Mouse (Mus musculus) neutrophil, adult 5-6 weeks (primary cell): ENCODE data around the gene Gm20388. TPM values are rescaled to one million over a fixed set of nuclear protein-coding genes. Genes with fewer than 3 reads are reported as not detected.

Experiments used
- ATAC-seq: fragments of 151-379, 151-347 bp; 2 replicates; pipeline ENCODE4 v1.8.0; 2017; ENCODE audit warnings: mild to moderate bottlenecking, moderate TSS enrichment; ENCODE audit not compliant: insufficient number of reproducible peaks, poor library complexity, low FRiP score, severe bottlenecking; ENCODE audit errors: extremely low read depth
- total RNA-seq: library from RNA; stranded (forward); fragments of 200-1000 nt; gene quantifications from 2 replicates; pipeline ENCODE4 v1.2.3, GENCODE M21; 2017

Gene Gm20388
- total RNA-seq, 1 experiment from 2014 or later: 10.8 TPM

DNA sequence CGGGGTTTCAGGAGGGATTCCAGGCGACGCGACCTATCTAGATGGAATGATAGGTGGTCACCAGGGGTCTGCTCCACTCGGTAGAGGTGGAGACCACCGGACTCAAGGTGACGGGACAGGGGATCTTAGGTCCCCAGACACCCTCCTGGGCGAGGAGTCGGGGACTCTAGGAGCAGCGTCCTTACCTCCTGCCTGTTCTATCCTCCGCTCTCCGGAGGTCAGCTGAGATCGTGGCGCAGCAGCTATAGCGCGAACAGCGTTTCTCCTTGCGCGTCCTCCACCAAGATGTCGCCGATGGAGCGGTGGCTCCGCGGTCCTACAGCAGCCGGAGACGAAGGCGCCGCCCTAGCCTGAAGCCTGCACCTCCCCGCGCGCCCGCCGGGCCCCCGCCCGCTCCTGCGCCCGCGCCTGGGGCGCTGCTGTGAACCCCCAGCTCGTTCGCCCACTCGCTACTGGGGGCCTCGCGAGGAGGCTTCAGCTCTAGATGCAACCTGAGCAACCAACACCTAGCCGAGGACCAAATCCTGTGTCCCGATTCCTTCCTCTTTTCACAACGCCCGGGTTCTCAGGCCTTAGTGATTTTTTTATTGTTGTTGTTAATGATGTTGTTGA lies 3949.1 kb downstream of the Gm20388 start, which contains the start of gene Ccsap:
Gene Ccsap (minus strand): TSS at position 562 of the 612 bp plus-strand sequence.
- no peak for ATAC-seq

- no peak for ATAC-seq
These were observed 3949.7 kb downstream of the Gm20388 start for GRCm38 (mm10) chr8:123860386-123860785.

DNA sequence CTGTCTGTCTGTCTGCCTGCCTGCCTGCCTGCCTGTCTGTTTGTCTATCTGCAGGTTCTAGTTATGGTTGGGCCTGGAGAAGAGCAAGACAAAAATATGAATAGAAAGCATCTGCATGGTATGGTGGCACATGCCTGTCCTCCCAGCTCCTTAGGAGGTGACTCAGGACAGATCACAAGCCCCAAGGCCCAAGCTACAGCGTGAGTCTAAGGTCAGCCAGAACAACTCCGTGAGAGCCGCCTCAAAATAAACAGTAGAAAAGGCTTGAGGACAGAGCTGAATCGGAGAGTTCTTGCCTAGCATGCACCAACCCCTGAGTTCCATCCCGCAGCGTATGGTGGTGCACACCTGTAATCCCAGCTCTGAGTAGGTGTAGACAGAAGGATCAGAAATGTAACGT lies 3955.1 kb downstream of the Gm20388 start:
- ATAC-seq: no peak

DNA sequence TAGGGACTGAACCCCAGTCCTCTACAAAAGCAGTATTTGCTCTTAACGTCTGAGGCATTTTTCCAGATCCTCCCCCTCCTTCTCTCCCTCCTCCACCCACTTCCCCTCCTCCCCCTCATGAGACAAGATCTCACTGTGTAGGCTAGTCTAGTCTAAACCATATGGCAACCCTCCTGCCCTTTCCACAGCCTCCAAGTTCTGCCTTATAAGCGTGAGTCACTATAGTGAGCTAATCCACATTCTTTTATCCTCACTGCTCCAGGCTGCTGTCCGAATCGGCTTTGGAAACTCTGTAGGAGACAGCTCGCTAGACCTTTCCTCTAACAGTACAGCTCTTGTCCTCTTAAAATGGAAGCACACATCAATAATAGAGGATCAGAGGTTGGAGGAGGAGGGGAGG lies 3956.3 kb downstream of the Gm20388 start:
- no peak for ATAC-seq

DNA sequence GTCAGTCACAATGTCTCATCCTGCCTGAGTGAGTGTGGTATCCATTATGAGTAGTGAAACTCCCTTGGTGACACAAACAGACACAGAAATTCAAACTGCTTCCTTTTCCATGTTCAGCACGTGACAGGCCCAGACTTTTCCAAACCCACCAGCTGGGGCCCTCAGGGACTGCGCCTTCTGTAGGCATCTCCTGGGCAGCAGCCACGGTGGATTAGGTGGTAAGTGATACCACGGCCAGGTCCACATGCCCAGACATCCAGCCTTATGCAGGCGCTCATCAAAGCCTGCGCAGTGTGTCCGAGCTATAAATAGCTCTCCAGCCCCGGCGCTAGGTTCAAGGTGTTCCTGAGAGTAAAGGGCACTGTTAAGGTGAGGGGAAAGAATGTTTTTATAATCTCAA lies 3961.4 kb downstream of the Gm20388 start:
- no peak for ATAC-seq

DNA sequence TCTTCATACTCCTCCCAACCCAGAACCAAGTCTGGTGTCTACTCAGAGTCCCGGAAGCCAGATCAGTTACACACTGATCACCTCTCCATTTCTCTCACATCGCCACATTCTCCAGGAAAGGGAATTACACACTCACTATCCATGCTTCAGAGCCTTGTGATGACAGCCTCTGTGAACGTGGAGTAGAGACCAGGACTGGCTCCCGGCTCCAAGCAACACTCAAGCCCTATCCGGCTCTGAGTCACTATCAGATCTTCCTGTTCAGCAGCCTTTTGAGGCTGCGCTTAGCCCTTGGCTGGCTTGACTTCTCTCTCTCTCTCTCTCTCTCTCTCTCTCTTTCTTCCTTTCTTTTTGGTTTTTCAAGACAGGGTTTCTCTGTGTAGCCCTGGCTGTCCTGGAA lies 3962.7 kb downstream of the Gm20388 start:
- ATAC-seq: no peak

- no peak for ATAC-seq
These were observed 3963.7 kb downstream of the Gm20388 start for GRCm38 (mm10) chr8:123874324-123874723.

DNA sequence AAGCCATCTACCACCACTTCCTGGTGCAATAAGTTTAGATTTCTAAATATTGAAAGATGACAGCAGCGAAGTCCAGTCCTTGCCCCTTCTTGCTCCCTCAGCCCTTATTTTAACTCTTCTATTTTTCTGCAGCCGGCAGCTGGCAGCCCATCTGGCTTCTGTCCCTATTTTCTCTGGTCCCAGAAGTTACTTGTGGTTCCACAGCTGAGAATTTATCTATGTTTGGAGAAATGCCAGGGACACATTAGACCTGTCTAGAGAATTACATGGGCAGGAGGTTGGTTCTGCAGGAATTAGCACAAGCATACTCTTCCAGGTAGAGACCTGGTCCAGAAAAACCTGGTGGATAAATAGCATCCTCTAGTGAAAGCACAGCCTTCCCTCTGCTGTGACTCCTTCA lies 3967.2 kb downstream of the Gm20388 start:
- no peak for ATAC-seq

GRCm38 (mm10) chr8:123880271-123880670 lies 3969.6 kb downstream of the Gm20388 start:
- no peak for ATAC-seq

DNA sequence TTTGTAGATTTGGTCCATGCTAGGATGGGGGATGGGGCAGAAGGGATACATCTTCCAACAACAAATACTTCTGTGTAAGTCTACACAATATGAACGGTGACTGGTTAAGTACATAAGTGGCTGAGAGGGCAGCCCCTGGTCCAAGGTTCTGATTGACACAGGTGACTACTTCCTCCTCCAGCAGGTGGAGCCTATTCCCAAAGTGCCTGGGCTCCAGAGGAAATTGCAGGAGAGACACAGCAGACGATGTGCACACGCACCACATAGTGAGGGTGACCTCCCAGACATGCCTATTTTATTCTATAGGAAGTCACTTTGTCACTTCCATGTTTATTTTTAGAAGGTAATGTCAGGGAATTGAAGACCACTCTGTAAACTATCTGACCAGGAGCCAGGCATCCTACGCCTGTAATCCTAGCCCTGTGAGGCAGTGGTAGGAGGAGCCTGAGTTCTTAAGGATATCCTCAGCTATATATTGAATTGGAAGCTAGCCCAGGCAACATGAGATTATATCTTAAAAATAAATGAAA lies 3970.2 kb downstream of the Gm20388 start:
- no peak for ATAC-seq

DNA sequence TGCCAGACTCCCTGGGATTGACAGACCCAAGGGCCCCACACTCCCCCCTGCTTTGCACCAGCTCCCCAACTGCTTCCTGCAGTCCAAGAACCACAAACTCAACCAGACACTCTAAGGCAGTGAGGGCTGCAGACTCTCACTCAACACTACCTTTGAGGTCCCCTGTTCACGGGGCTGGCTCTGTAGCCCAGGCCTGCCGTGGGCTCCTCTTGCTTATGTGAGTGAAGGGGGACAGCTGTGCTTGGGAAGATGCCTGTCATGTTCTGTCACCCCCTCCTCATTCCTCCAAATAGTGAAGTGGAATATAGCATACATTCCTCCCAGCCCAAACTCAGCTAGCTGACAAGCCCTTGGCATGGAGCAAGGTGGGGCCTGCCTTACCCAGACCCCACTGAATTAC lies 3971.8 kb downstream of the Gm20388 start:
- ATAC-seq: no peak

GRCm38 (mm10) chr8:123883094-123883493 lies 3972.5 kb downstream of the Gm20388 start:
- ATAC-seq: no peak

DNA sequence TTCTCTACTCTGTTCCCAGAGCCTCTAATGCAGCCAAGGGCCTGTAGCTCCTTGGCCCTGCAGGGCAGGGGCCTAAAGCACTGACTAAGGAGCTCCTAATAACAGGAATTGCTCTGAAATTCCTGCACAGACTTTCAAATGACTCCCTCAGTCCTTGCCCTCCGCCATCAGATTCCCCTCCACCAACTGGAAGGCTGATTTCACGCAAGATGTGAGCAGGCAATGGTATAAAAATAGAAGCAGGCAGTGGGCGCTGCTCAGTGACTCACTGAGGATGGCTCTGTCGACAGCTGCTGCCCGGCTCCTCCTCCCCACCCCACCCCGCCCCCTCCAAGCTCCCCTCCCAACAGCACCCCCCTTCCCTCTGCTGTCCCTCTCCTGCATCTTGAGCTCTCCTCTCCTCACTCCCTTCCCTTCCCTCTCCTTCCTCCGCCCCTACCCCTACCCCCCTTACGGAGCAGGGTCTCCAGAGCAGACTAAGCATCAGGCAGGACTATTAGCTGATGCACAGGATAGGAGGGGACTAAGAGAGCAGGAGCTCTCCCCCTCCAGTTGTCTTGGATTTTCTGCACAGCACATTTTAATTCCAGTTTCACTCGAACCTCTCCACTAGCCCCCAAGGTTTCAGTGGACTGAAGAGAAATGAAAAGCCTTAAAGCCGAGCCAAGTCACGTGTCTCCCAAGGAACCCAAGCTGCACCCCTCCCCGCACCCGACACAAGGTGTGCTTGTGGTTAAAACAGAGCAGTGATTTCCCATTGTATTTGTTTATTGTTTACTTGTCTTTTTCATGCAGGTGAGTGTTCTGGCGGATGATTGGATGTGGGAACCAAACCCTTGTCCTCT lies 3974.3 kb downstream of the Gm20388 start:
- no peak for ATAC-seq

DNA sequence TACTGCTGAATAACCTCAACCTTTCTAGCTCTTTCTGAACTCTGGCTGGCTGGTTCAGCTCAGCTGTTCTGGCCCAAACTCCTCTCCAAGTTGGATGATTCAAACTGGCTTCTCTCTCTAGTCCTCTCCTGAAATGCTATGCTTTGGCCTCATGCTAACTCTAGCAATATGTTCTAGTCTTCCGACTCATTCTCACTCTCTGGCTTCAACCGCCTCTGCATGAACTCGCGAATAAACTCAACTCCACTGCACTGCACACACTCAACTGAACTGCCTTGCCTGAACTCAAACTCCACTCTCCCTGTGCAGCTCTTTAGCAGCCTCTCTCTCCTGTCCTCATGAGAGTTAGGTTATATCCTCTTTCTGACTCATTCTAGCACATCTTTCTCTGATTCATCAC lies 3976.5 kb downstream of the Gm20388 start:
- no peak for ATAC-seq

DNA sequence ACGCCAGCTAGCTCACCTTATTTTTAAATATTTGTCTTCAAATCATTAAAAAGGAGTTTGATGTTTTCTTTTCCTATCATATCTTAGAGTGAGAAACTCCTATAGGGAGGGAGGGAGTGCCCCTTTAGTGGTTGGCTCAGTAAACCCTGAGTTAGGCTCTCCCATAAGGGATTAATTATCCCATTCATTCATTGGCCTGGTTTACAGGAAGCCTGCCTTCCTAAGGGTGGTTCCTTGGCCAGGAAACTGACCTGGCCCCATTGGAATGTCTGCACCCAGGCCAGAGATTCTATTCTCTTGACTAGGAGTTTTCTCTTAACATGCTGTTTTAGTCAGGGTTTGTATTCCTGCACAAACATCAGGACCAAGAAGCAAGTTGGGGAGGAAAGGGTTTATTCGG lies 3977.3 kb downstream of the Gm20388 start:
- no peak for ATAC-seq

- ATAC-seq: no peak
These were observed 3979.2 kb downstream of the Gm20388 start for GRCm38 (mm10) chr8:123889797-123890196.

- no peak for ATAC-seq
These were observed 3980.6 kb downstream of the Gm20388 start for GRCm38 (mm10) chr8:123891271-123891670.

DNA sequence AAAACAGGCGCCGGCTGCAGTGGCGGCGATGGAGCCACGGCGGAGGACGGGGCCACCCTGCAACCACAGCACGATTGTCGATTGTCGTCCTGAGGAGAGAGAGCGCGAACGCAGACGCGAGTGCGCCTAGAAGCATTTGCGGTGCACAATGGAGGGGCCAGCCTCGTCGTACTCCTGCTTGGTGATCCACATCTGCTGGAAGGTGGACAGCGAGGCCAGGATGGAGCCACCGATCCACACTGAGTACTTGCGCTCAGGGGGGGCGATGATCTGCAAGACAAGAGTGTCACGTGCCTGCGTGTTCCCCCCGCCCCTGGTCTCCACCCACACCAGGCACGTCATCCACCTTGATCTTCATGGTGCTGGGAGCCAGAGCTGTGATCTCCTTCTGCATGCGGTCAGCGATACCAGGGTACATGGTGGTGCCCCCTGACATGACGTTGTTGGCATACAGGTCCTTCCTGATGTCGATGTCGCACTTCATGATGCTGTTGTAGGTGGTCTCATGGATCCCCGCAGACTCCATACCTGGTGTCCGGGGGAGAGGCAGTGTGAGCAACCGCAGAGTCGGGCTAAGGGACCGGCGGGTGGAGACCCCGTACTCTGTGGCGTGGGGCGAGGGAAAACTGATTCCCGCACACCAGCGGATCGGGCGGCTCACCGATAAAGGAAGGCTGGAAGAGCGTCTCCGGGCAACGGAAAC lies 3981.4 kb downstream of the Gm20388 start:
- ATAC-seq: no peak

- no peak for ATAC-seq
These were observed 3982.0 kb downstream of the Gm20388 start for GRCm38 (mm10) chr8:123892586-123893155.
